Mouse (Mus musculus) embryo, embryonic 10 days (tissue): Measurements from ENCODE around the gene Gnpda2.
A peak's percentile ranks its signal among the peaks of the same experiment; 100 is the strongest.

Experiments used
- DNase-seq: peaks from one replicate; pipeline ENCODE4 v3.0.0-alpha.2; 2015; ENCODE audit warnings: low spot score

Gnpda2 gene

GRCm38 (mm10) chr5:69591640-69592461, at the start of gene Gnpda2:
Gene Gnpda2 (minus strand): TSS chr5:69592340.
- DNase-seq: peak; percentile 91

GRCm38 (mm10) chr5:69634766-69635165, 42.6 kb upstream of the Gnpda2 start:
- DNase-seq: no peak

- no peak for DNase-seq
Measured at GRCm38 (mm10) chr5:69620899-69621298, 28.8 kb upstream of the Gnpda2 start.

- peak; percentile 53 for DNase-seq
Measured at GRCm38 (mm10) chr5:69613209-69613796, 21.2 kb upstream of the Gnpda2 start.

- peak; percentile 32 for DNase-seq
Measured at GRCm38 (mm10) chr5:69601027-69601426, 8.9 kb upstream of the Gnpda2 start.

- peak; percentile 61 for DNase-seq
Measured at GRCm38 (mm10) chr5:69557404-69557935, 34.7 kb downstream of the Gnpda2 start.

- DNase-seq: peak; percentile 97
Measured at GRCm38 (mm10) chr5:69556628-69557403, 35.3 kb downstream of the Gnpda2 start, which contains the start of gene Guf1. Gene Guf1 (plus strand): TSS chr5:69556923.

- no peak for DNase-seq
Measured at GRCm38 (mm10) chr5:69542489-69542888, 49.7 kb downstream of the Gnpda2 start, which contains the start of gene Yipf7. Gene Yipf7 (minus strand): TSS chr5:69542648.

GRCm38 (mm10) chr5:69541680-69542079, 50.5 kb downstream of the Gnpda2 start:
- no peak for DNase-seq

- no peak for DNase-seq
Measured at GRCm38 (mm10) chr5:69523944-69524343, 68.2 kb downstream of the Gnpda2 start.
